Mouse (Mus musculus) embryonic facial prominence, embryonic 11.5 days (tissue): ENCODE measurements at regions not wholly inside any gene's neighbourhood (a gene's known extent, or its start where the extent isn't known, plus 50 kb on each side); places are given as distances from the start of the nearest gene placed in this dataset.

ENCODE experiments used
- ATAC-seq: fragments of 200-750 bp; cut with Nextera tagmentation; replicated peaks from 2 replicates; pipeline ENCODE4 v1.8.0; 2017; ENCODE audit warnings: low read depth; ENCODE audit not compliant: insufficient number of reproducible peaks, low FRiP score, low TSS enrichment
- DNase-seq: peaks from one replicate; pipeline ENCODE4 v3.0.0-alpha.2; 2015; ENCODE audit warnings: low spot score
- H3K27ac ChIP-seq: fragments of 300-500 bp; sonication (generic); replicated peaks from 2 replicates; pipeline ENCODE4 v1.5.1; 2014; ENCODE audit warnings: mild to moderate bottlenecking, low read depth, low read length, control low read depth
- H3K27me3 ChIP-seq: fragments of 300-500 bp; sonication (generic); 2 replicates; pipeline ENCODE4 v1.6.1; 2014; ENCODE audit warnings: mild to moderate bottlenecking, low read length, moderate library complexity, mixed read lengths; ENCODE audit not compliant: control insufficient read depth, insufficient read depth
- H3K36me3 ChIP-seq: fragments of 300-500 bp; sonication (generic); replicated peaks from 2 replicates; pipeline ENCODE4 v1.6.1; 2014; ENCODE audit warnings: low read depth, mild to moderate bottlenecking, low read length, moderate library complexity, mixed read lengths; ENCODE audit not compliant: control insufficient read depth, insufficient read depth
- H3K4me1 ChIP-seq: fragments of 300-500 bp; sonication (generic); 2 replicates; pipeline ENCODE4 v1.6.1; 2014; ENCODE audit warnings: low read length, mixed read lengths; ENCODE audit not compliant: control insufficient read depth, insufficient read depth
- H3K4me2 ChIP-seq: fragments of 300-500 bp; sonication (generic); 2 replicates; pipeline ENCODE4 v1.6.1; 2014; ENCODE audit warnings: low read depth, mild to moderate bottlenecking, control low read depth, low read length, moderate library complexity
- H3K4me3 ChIP-seq: fragments of 300-500 bp; sonication (generic); 2 replicates; pipeline ENCODE4 v1.5.1; 2014; ENCODE audit warnings: low read depth, low read length, control low read depth
- H3K9ac ChIP-seq: fragments of 300-500 bp; sonication (generic); replicated peaks from 2 replicates; pipeline ENCODE4 v1.6.1; 2014; ENCODE audit warnings: mild to moderate bottlenecking, control low read depth, low read length
- H3K9me3 ChIP-seq: fragments of 300-500 bp; sonication (generic); replicated peaks from 2 replicates; pipeline ENCODE4 v1.6.1; 2016; ENCODE audit warnings: mild to moderate bottlenecking, low read length, inconsistent platforms, mixed read lengths; ENCODE audit not compliant: control insufficient read depth
- WGBS: fragments of 180-500 bp; shearing (Covaris S2); extraction: QIAGEN DNeasy Blood & Tissue Kit; methylation state at CpG from one replicate; pipeline ENCODE4 v1.1.7; 2014; 5-methylcytosine and 5-hydroxymethylcytosine counted together

DNA sequence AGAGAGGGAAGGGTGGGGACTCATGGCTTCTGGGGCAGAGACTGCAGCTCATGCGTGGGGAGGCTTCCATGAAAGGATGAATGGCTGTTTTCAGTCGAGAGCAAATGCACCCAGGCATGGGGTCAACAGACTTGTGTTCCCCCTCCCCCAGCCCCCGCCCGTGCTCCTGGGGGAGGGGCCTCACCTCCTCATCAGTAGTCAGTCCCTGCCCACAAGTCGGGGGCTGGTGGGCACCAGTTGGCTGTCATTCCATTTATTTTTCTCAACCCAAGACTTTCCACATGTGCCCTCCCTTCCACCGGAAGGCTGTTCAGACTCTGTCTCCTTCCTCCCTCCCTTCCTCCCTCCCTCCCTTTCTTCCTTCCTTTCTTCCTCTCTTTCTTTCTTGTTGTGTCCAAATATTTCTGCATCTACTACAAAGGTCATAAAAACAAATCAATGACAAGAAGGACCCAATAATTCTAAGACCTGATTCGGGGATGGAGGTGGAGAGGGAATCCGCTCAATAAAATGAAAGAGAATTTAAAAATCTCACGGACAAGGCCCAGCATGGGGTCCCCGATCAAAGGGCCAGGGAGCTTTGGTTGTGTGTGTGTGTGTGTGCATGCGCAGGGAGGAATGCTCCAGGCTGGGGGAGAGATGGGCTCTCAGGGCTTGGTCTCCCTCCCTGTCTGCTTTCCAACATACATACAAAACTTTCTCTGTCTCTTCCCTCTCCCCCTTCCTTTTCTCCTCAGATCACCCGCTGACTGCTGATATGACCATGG lies 57.7 kb downstream of the Rpl14 start:
- Histone ChIP-seq H3K36me3 (no peaks in the 10 kb centered on the region), H3K4me1 (no peaks in the 10 kb centered on the region), H3K9me3 (no peaks in the 10 kb centered on the region), H3K9ac (no peak overlapping the region), H3K27ac (no peak overlapping the region), H3K4me3 (no peak overlapping the region), H3K27me3 (no peaks in the 10 kb centered on the region), H3K4me2 (no peak overlapping the region)
- 58% methylated on average over 11 of the region's 12 CpGs for whole genome bisulfite sequencing
- DNase-seq (no peak), ATAC-seq (no peak)

GRCm38 (mm10) chr9:120629609-120630008 lies 58.4 kb downstream of the Rpl14 start:
- Histone ChIP-seq H3K27ac (no peak overlapping the region), H3K4me3 (no peak overlapping the region), H3K9me3 (no peaks in the 10 kb centered on the region), H3K27me3 (no peaks in the 10 kb centered on the region), H3K4me1 (no peaks in the 10 kb centered on the region), H3K9ac (no peak overlapping the region), H3K36me3 (no peaks in the 10 kb centered on the region), H3K4me2 (no peak overlapping the region)
- DNase-seq (no peak), ATAC-seq (no peak)
- WGBS, result 79% methylated on average over 11 of the region's 11 CpGs

GRCm38 (mm10) chr9:120632821-120633220 lies 61.6 kb downstream of the Rpl14 start:
- 87% methylated on average over 10 of the region's 10 CpGs for WGBS
- DNase-seq, result no peak
- H3K4me1 ChIP-seq, result no peaks in the 10 kb centered on the region
- ATAC-seq, result no peak
- no peak overlapping the region for H3K4me3 ChIP-seq
- H3K27ac ChIP-seq, result no peak overlapping the region
- H3K9me3 ChIP-seq, result no peaks in the 10 kb centered on the region
- H3K36me3 ChIP-seq, result no peaks in the 10 kb centered on the region
- H3K9ac ChIP-seq, result no peak overlapping the region
- no peak overlapping the region for H3K4me2 ChIP-seq
- H3K27me3 ChIP-seq, result no peaks in the 10 kb centered on the region

DNA sequence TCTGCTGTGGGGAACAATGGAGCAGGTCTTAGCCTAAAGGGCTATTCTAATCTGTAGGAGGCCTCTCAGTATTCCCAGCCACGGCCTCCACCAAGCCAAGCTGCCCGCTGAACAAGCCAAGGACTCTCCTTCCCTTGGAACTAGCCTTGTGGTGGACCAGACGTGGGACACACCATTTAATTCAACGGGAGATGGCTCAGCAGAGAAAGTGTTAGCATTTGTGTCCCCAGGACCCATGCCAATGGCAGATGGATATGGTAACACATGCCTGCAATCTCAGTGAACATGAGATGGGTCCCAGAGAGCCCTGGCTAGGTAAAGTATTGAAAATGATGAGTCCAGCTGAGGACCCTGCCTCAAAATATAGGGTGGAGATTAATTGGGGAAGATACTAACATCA lies 71.4 kb downstream of the Rpl14 start:
- no peak overlapping the region for H3K4me3 ChIP-seq
- H3K4me2 ChIP-seq, result no peak overlapping the region
- DNase-seq, result no peak
- no peaks in the 10 kb centered on the region for H3K36me3 ChIP-seq
- H3K9me3 ChIP-seq, result no peaks in the 10 kb centered on the region
- ATAC-seq, result no peak
- no peak overlapping the region for H3K9ac ChIP-seq
- WGBS, result 81% methylated on average over 4 of the region's 4 CpGs
- no peaks in the 10 kb centered on the region for H3K27me3 ChIP-seq
- no peaks in the 10 kb centered on the region for H3K4me1 ChIP-seq
- no peak overlapping the region for H3K27ac ChIP-seq

GRCm38 (mm10) chr9:120643371-120643770 lies 72.1 kb downstream of the Rpl14 start:
- Histone ChIP-seq H3K4me1 (no peaks in the 10 kb centered on the region), H3K4me2 (no peak overlapping the region), H3K27ac (no peak overlapping the region), H3K9me3 (no peaks in the 10 kb centered on the region), H3K27me3 (no peaks in the 10 kb centered on the region), H3K4me3 (no peak overlapping the region), H3K36me3 (no peaks in the 10 kb centered on the region), H3K9ac (no peak overlapping the region)
- DNase-seq (no peak), ATAC-seq (no peak)
- 87% methylated on average over 3 of the region's 3 CpGs for WGBS

- Histone ChIP-seq H3K9me3 (no peaks in the 10 kb centered on the region), H3K9ac (no peak overlapping the region), H3K4me3 (no peak overlapping the region), H3K4me1 (no peaks in the 10 kb centered on the region), H3K36me3 (no peaks in the 10 kb centered on the region), H3K27me3 (no peaks in the 10 kb centered on the region), H3K4me2 (no peak overlapping the region), H3K27ac (no peak overlapping the region)
- DNase-seq, result no peak
- WGBS, result over 99% methylated on average over 10 of the region's 10 CpGs
- no peak for ATAC-seq
Measured at GRCm38 (mm10) chr9:120645776-120646175, 74.5 kb downstream of the Rpl14 start.

DNA sequence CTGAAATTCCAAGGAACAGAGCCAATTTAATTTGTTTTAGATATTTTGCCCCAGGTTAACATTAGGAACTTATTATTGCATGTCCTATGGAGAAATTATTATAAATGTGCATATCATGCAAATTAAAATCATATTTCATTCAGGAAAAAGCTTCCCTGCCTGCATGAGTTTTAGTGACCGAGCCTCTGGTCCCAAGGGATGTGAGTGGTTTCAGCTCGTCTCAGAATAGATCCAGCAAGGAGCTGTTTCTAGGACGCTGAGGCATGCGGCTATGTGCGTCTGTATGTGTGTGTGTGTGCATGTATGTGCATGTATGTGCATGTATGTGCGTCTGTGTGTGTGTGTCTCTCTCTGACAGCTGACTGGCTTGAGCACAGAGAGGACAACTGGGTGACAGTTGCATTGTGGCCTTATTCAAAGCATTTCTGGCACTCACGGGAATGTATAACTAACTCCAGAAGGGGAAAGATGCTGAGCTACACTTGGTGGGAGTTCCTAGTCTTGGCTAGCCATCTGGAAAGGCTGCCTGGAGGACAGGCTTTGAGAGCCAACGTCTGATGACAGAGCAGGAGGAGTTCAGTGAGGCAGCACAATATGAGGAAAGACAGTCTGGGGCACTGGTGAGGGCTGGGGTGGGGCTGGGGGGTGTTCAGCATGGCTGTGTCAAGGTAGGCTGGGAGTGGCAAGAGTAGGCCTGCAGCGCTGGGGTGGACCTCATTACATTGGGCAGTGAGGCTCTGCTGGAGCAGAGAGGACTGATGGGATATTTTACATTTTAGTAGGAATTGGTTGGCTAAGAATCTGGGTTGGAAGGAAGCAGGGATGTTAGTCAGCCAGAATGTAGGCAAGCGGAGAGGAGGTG lies 75.8 kb downstream of the Rpl14 start:
- Histone ChIP-seq H3K4me3 (no peak overlapping the region), H3K27ac (no peak overlapping the region), H3K9me3 (no peaks in the 10 kb centered on the region; the same call in 1 of the 2 replicates), H3K36me3 (no peaks in the 10 kb centered on the region), H3K9ac (no peak overlapping the region), H3K4me2 (no peak overlapping the region), H3K4me1 (no peaks in the 10 kb centered on the region), H3K27me3 (no peaks in the 10 kb centered on the region)
- ATAC-seq (no peak), DNase-seq (no peak)
- 80% methylated on average over 10 of the region's 10 CpGs for WGBS

DNA sequence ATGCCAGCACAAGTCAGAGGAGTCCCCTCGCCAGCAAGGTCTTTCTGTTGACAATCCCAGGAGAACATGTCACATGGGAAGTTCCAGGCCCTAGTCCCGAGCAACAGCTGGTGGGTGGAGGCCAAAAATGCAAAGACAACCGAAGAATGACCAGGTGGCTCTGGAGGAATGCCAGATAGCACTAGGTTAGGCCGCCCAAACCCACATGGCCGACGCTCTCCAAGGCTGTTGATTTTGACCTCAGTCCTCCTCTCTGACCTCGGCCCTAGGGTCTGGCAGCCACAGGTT lies 76.4 kb downstream of the Rpl14 start:
- Histone ChIP-seq H3K4me1 (no peaks in the 10 kb centered on the region), H3K36me3 (no peaks in the 10 kb centered on the region), H3K27ac (no peak overlapping the region), H3K4me2 (no peak overlapping the region), H3K9me3 (no peaks in the 10 kb centered on the region; the same call in 1 of the 2 replicates), H3K4me3 (no peak overlapping the region), H3K27me3 (no peaks in the 10 kb centered on the region), H3K9ac (no peak overlapping the region)
- 80% methylated on average over 7 of the region's 7 CpGs for WGBS
- ATAC-seq (no peak), DNase-seq (no peak)
